Mouse (Mus musculus) kidney, adult 2 months (tissue): ENCODE measurements around the gene Olfr1232. TPM values are rescaled to one million over a fixed set of nuclear protein-coding genes. Genes with fewer than 3 reads are reported as not detected.

Experiments
- DNase-seq: peaks from one replicate; pipeline ENCODE4 v3.0.0; 2021
- H3K27ac ChIP-seq: fragments of 200-500 bp; 2 replicates; pipeline ENCODE4 v1.5.1; 2012; ENCODE audit warnings: low read depth, low read length, control low read depth, inconsistent platforms; ENCODE audit not compliant: insufficient read depth
- H3K27me3 ChIP-seq: fragments of 200-500 bp; replicated peaks from 2 replicates; pipeline ENCODE4 v1.6.1; 2012; ENCODE audit warnings: mild to moderate bottlenecking, moderate library complexity, low read length, inconsistent platforms; ENCODE audit not compliant: control insufficient read depth, insufficient read depth
- H3K36me3 ChIP-seq: fragments of 200-500 bp; 2 replicates; pipeline ENCODE4 v1.6.1; 2012; ENCODE audit warnings: mild to moderate bottlenecking, moderate library complexity, low read length, inconsistent platforms; ENCODE audit not compliant: control insufficient read depth, insufficient read depth
- H3K4me1 ChIP-seq: fragments of 200-500 bp; 2 replicates; pipeline ENCODE4 v1.6.1; 2011; ENCODE audit warnings: low read length; ENCODE audit not compliant: control insufficient read depth, insufficient read depth
- H3K4me3 ChIP-seq: fragments of 200-500 bp; 2 replicates; pipeline ENCODE4 v1.5.1; 2011; ENCODE audit warnings: mild to moderate bottlenecking, low read depth, low read length, control low read depth; ENCODE audit not compliant: insufficient read depth
- CTCF ChIP-seq: fragments of 200-500 bp; conservative IDR thresholded peaks from 2 replicates; pipeline ENCODE4 v1.5.1; 2011; ENCODE audit warnings: low read depth, mild to moderate bottlenecking, control low read depth, low read length, moderate library complexity, mixed read lengths; ENCODE audit not compliant: insufficient read depth, insufficient read length
- POLR2A ChIP-seq: fragments of 200-500 bp; IDR thresholded peaks from one replicate; pipeline ENCODE4 v1.6.1; 2011; ENCODE audit warnings: low read depth, low read length, control low read depth
- WGBS: fragments of 180-500 bp; shearing (Covaris S2); methylation state at CpG from one replicate; pipeline ENCODE4 v1.1.7; 2018; 5-methylcytosine and 5-hydroxymethylcytosine counted together
- polyA plus RNA-seq: library from polyadenylated mRNA; depleted of rRNA; stranded (reverse); fragments of >200 nt; gene quantifications from 2 replicates; pipeline ENCODE4 v1.2.3, GENCODE M21; 2012; rRNA removed

Gene Olfr1232
- polyA plus RNA-seq = not detected in 2 replicates

- H3K36me3 ChIP-seq = no peaks in the 10 kb centered on the region
- no peak for DNase-seq
- H3K4me1 ChIP-seq = no peaks in the 10 kb centered on the region
- H3K4me3 ChIP-seq = no peak within 1 kb of the TSS
- H3K27me3 ChIP-seq = no peaks in the 10 kb centered on the region
- TF ChIP-seq CTCF = no peak
- no peak for TF ChIP-seq POLR2A
- no peak within 1 kb of the TSS for H3K27ac ChIP-seq
These were observed at the start of gene Olfr1232 for GRCm38 (mm10) chr2:89329575-89329974. Olfr1232 (minus strand) TSS chr2:89329675.

- TF ChIP-seq POLR2A = no peak
- no peak for TF ChIP-seq CTCF
- H3K4me1 ChIP-seq = no peaks in the 10 kb centered on the region
- no peaks in the 10 kb centered on the region for H3K27me3 ChIP-seq
- no peak within 1 kb of the TSS for H3K27ac ChIP-seq
- 83% methylated on average over 4 of the region's 4 CpGs for WGBS
- no peaks in the 10 kb centered on the region for H3K36me3 ChIP-seq
- no peak for DNase-seq
- no peak within 1 kb of the TSS for H3K4me3 ChIP-seq
These were observed 35.3 kb upstream of the Olfr1232 start, which contains the start of gene Olfr1234 for GRCm38 (mm10) chr2:89364765-89365164. Olfr1234 (minus strand) TSS chr2:89364865.

- Histone ChIP-seq H3K4me1 (no peaks in the 10 kb centered on the region), H3K36me3 (no peaks in the 10 kb centered on the region), H3K4me3 (no peak within 1 kb of the TSS), H3K27ac (no peak within 1 kb of the TSS), H3K27me3 (no peaks in the 10 kb centered on the region)
- DNase-seq = no peak
- TF ChIP-seq CTCF (no peak), POLR2A (no peak)
These were observed 12.8 kb upstream of the Olfr1232 start, which contains the start of gene Olfr1233 for GRCm38 (mm10) chr2:89342298-89342697. Olfr1233 (minus strand) TSS chr2:89342398.

- 63% methylated on average over 2 of the region's 2 CpGs for WGBS
- DNase-seq = no peak
- no peak within 1 kb of the TSS for H3K4me3 ChIP-seq
These were observed 22.5 kb downstream of the Olfr1232 start, which contains the start of gene Olfr1231 for GRCm38 (mm10) chr2:89306974-89307373. Olfr1231 (minus strand) TSS chr2:89307074.

GRCm38 (mm10) chr2:89297168-89297567 is 32.3 kb downstream of the Olfr1232 start, which contains the start of gene Olfr1230:
Olfr1230 (minus strand) TSS chr2:89297268.
- Histone ChIP-seq H3K4me1 (no peaks in the 10 kb centered on the region), H3K27ac (no peak within 1 kb of the TSS), H3K27me3 (no peaks in the 10 kb centered on the region), H3K4me3 (no peak within 1 kb of the TSS), H3K36me3 (no peaks in the 10 kb centered on the region)
- WGBS = 84% methylated on average over 1 of the region's 1 CpGs
- TF ChIP-seq CTCF (no peak), POLR2A (no peak)
- DNase-seq = no peak

More at GRCm38 (mm10) chr2:89306974-89307373, 22.5 kb downstream of the Olfr1232 start, which contains the start of gene Olfr1231:
- TF ChIP-seq CTCF (no peak), POLR2A (no peak)
- Histone ChIP-seq H3K27ac (no peak within 1 kb of the TSS), H3K36me3 (no peaks in the 10 kb centered on the region), H3K4me1 (no peaks in the 10 kb centered on the region), H3K27me3 (no peaks in the 10 kb centered on the region)

- 73% methylated on average over 2 of the region's 2 CpGs for WGBS
- DNase-seq = no peak
- no peak within 1 kb of the TSS for H3K27ac ChIP-seq
- TF ChIP-seq POLR2A = no peak
- no peak within 1 kb of the TSS for H3K4me3 ChIP-seq
- H3K36me3 ChIP-seq = no peaks in the 10 kb centered on the region
- H3K27me3 ChIP-seq = no peaks in the 10 kb centered on the region
- no peaks in the 10 kb centered on the region for H3K4me1 ChIP-seq
These were observed 41.6 kb downstream of the Olfr1232 start, which contains the start of gene Olfr1229 for GRCm38 (mm10) chr2:89287914-89288313. Olfr1229 (minus strand) TSS chr2:89288014.

Other genes with a start within 250 kb of the Olfr1232 start
- gene Olfr1219, start 246.2 kb downstream of the Olfr1232 start, polyA plus RNA-seq = not detected in 2 replicates
- not detected in 2 replicates for gene Olfr1220, start 222.8 kb downstream of the Olfr1232 start, polyA plus RNA-seq
- not detected in 2 replicates for gene Olfr1221, start 212.4 kb downstream of the Olfr1232 start, polyA plus RNA-seq
- not detected in 2 replicates for gene Olfr1222, start 196.6 kb downstream of the Olfr1232 start, polyA plus RNA-seq
- not detected in 2 replicates for gene Olfr1223, start 178.1 kb downstream of the Olfr1232 start, polyA plus RNA-seq
- not detected in 2 replicates for gene Olfr1224-ps1, start 165.6 kb downstream of the Olfr1232 start, polyA plus RNA-seq
- gene Olfr1225, start 155.0 kb downstream of the Olfr1232 start, polyA plus RNA-seq = not detected in 2 replicates
- gene Olfr1226, start 129.6 kb downstream of the Olfr1232 start, polyA plus RNA-seq = not detected in 2 replicates
- gene Olfr1228, start 75.6 kb downstream of the Olfr1232 start, polyA plus RNA-seq = not detected in 2 replicates
- not detected in 2 replicates for gene Olfr1229, start 41.7 kb downstream of the Olfr1232 start, polyA plus RNA-seq
- gene Olfr1230, start 32.4 kb downstream of the Olfr1232 start, polyA plus RNA-seq = not detected in 2 replicates
- gene Olfr1231, start 22.6 kb downstream of the Olfr1232 start, polyA plus RNA-seq = not detected in 2 replicates
- gene Olfr1233, start 12.7 kb upstream of the Olfr1232 start, polyA plus RNA-seq = not detected in 2 replicates
- not detected in 2 replicates for gene Olfr1234, start 35.2 kb upstream of the Olfr1232 start, polyA plus RNA-seq
- gene Olfr1238, start 80.0 kb upstream of the Olfr1232 start, polyA plus RNA-seq = not detected in 2 replicates
- gene Olfr1239, start 90.7 kb upstream of the Olfr1232 start, polyA plus RNA-seq = not detected in 2 replicates
- not detected in 2 replicates for gene Olfr1240, start 113.3 kb upstream of the Olfr1232 start, polyA plus RNA-seq
- not detected in 2 replicates for gene Olfr1241, start 157.5 kb upstream of the Olfr1232 start, polyA plus RNA-seq
- not detected in 2 replicates for gene Olfr1242, start 168.7 kb upstream of the Olfr1232 start, polyA plus RNA-seq
- gene Olfr1243, start 201.8 kb upstream of the Olfr1232 start, polyA plus RNA-seq = not detected in 2 replicates
- not detected in 2 replicates for gene Olfr1245, start 248.8 kb upstream of the Olfr1232 start, polyA plus RNA-seq